Mouse (Mus musculus) common myeloid progenitor, adult 5-6 weeks (primary cell): Measurements from ENCODE around the gene Epn1. TPM values are rescaled to one million over a fixed set of nuclear protein-coding genes. Genes with fewer than 3 reads are reported as not detected.

Experiments
- ATAC-seq: replicated peaks from 2 replicates; pipeline ENCODE4 v1.8.0; 2016; ENCODE audit warnings: low read depth, mild to moderate bottlenecking, moderate TSS enrichment, inconsistent platforms; ENCODE audit not compliant: poor library complexity, severe bottlenecking
- total RNA-seq: library from RNA; stranded (forward); fragments of 200-1000, 187-1606 nt; gene quantifications from 2 replicates; pipeline ENCODE4 v1.2.3, GENCODE M21; 2017

Epn1 gene
- total RNA-seq, result 42.9 and 53.0 TPM in 2 replicates

GRCm38 (mm10) chr7:5080010-5080751 is at the start of gene Epn1:
Epn1 (plus strand) TSS chr7:5080235.
- ATAC-seq, result peak; percentile 94

- no peak for ATAC-seq
Measured at GRCm38 (mm10) chr7:5030554-5031275, 49.3 kb upstream of the Epn1 start.

- no peak for ATAC-seq
Measured at GRCm38 (mm10) chr7:5031496-5031895, 48.5 kb upstream of the Epn1 start.

- no peak for ATAC-seq
Measured at GRCm38 (mm10) chr7:5033818-5034217, 46.2 kb upstream of the Epn1 start, which contains the start of gene 4632433K11Rik. 4632433K11Rik (plus strand) TSS chr7:5034118.

DNA sequence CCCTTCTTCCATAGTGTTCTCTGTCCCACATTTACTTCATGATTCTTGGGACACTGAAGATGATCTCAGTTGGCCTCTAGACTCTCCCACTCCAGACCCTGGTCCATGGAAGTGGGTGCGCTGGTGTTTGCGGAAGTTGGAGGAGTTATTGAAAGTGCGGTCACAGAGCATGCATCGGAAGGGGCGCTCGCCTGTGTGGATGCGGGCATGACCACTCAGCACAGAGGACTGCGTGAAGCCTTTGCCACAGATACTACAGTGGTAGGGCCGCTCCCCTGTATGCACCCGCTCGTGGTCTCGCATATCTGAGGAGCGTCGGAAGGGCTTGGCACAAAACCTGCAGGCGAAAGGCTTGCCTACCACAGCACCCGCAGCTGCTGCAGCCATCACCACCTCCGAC is 44.4 kb upstream of the Epn1 start:
- ATAC-seq, result no peak

GRCm38 (mm10) chr7:5036136-5036535 is 43.9 kb upstream of the Epn1 start:
- no peak for ATAC-seq

DNA sequence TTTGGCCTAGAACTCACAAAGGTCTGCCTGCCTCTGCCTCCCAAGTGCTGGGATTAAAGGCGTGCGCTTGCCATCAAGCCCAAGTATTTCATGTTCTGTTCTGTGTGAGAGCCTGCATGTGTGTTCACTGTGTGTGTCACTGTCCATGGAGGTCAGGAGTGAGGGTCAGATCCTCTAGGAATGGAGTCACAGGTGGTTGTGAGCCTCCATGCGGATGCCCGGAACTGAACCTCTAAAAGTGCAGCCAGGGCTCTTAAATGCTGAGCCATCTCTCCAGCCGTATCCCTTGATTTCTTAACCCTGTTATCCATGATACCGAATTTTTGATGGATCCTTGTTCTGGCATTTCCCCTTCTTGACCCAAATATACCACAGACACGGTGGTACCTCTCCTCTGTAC is 43.0 kb upstream of the Epn1 start:
- no peak for ATAC-seq

DNA sequence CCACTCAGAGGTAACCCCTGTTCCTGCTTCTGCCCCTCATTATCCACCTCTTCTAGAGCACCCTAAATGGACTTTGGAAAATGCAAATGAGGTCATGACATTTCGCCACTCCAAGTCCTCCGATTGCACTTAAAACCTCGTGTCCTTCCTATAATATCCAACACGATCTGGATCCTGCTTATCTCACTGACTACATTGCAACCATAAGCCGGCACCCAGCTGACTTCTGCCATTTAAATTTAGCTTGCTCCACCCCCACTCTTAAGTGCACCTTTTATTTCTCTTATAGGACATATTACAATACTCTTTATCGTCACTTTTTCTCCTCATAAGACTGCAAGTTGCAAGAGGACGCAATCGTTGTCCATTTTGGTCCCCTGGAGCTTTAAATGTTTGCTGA is 42.6 kb upstream of the Epn1 start:
- ATAC-seq, result no peak

- ATAC-seq, result peak; percentile 91
Measured at GRCm38 (mm10) chr7:5038109-5038732, 41.8 kb upstream of the Epn1 start, which contains the start of gene Zfp784. Zfp784 (minus strand) TSS chr7:5038446.

- ATAC-seq, result no peak
Measured at GRCm38 (mm10) chr7:5038940-5039339, 41.1 kb upstream of the Epn1 start.

GRCm38 (mm10) chr7:5044981-5045380 is 35.1 kb upstream of the Epn1 start:
- ATAC-seq, result peak; percentile 24; the same call in 1 of the 2 replicates

DNA sequence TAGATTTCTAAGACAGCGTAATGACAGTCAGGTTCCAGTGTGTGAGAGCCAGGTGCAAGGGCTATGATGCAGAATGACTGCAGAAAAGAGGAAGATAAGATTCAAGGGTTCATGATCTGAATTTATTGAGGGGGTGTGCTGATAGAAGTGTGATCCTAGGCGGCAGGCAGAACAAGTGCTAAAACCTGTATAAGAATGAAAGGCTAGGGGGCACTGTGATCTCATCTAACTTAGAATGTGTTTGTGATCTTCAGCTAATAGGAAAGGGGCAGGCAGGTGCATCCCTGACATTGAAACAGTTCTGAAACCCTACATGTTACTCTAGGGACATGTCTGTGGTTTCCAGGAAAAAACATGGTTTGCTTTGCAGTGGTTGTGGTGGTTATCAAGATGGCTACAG is 33.9 kb upstream of the Epn1 start:
- no peak for ATAC-seq

GRCm38 (mm10) chr7:5047313-5047712 is 32.7 kb upstream of the Epn1 start:
- ATAC-seq, result peak; percentile 63

GRCm38 (mm10) chr7:5051193-5052192 is 28.5 kb upstream of the Epn1 start, which contains the start of gene Zfp580:
Zfp580 (plus strand) TSS chr7:5051538.
- ATAC-seq, result peak; percentile 62

DNA sequence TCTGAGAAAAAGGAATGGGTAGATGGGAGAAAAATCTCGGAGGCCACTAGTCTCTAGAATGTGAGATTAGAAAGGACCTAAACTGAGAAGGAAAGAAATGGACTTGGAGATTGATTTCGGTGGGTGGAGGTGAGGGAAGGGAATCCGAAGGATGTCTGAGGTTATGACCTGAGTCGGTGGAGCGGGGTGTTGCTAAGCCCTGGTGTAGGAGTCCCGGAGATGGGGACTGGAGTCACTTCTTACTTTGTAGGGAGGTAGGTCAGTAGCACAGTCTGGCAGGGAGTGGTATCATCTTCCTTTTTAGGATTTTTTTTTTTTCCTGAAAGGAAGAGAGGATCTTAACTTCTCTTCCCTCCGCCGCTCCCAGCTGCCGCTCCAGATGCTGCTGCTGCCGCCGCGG is 27.6 kb upstream of the Epn1 start:
- ATAC-seq, result no peak

GRCm38 (mm10) chr7:5052931-5053343 is 27.1 kb upstream of the Epn1 start:
- ATAC-seq, result no peak

DNA sequence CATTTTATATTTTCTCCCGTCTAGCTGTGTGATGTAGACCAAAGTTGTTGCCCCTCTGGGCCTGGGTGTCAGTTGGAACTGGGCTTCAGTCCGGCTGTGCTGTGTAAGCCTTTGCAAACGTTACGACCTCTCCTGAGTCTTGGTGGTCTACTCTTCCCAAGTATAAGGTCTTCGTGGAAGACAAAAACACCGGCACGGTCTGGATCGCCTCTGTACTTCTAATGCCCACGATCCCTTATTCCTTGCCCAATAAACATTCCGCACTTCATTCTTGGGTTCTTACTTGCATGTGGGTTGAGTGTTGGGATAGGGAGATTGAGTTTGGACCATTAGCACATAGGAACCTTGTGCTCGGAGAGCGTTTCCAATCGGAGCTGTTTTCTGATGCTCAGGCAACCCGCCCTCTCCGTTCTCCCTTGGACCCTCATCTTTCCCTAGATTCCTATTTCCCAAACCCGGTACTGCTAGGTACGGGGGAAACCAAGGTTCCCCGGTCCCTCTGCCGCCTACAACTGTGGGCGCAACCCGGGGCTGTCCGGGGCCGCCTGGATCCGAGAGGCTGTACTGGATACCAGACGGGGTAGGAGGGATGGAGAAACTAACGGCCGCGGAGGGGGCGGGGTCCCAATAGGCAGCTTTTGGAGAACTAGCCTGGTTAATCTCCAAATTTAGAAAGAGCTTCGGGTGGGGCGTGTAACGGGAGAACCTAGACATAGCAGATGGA is 26.4 kb upstream of the Epn1 start:
- 0 out of 2 replicates have a peak, but pooled peaks have one; percentile 9 for ATAC-seq

- no peak for ATAC-seq
Measured at GRCm38 (mm10) chr7:5056651-5057263, 23.3 kb upstream of the Epn1 start.

DNA sequence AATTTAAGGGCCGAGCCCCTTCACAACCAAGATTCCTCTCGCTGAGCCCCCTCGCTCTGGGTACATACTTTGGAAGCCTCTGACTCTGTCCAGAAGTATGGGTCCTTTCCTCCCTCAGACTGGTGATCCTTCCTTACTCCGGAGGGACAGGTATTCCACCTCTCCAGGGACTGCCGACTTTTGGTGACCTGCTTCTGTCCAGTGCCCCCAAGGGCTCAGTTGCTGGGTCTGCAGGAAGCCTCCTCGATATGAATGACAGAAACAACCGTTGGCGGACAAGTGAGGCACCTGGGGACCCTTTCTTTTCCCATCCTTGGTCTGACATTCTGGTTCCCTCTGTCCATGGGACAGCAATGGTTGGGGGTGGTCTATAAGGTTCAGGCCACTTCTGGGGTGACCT is 22.7 kb upstream of the Epn1 start:
- ATAC-seq, result no peak
